Mouse (Mus musculus): ENCODE measurements at regions not wholly inside any gene's neighbourhood (a gene's known extent, or its start where the extent isn't known, plus 50 kb on each side); places are given as distances from the start of the nearest gene placed in this dataset.

GRCm38 (mm10) chr14:61834291-61834936, 227.2 kb downstream of the Kcnrg start:
- no peak for DNase-seq

DNA sequence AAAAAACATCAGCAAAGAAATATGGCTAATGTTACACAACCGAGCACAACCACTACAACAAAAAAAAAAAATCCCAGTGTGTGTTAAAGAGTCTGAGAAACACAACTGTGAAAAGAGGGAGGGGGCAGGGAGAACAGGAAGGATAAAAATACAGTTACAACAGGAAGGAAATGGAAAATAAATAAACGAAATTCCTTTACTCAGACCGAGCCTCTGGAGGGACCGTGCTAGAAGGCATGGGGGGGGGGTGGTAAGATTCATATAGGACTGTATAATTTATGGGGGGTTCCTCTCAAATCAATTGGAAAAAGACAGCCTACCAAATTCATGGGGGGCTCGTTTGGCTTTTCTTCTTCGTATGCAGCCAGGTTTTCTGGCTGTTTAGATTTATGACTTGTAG, 228.5 kb downstream of the Kcnrg start:
- no peak for DNase-seq

GRCm38 (mm10) chr14:61836231-61836630, 229.0 kb downstream of the Kcnrg start:
- no peak for DNase-seq

- no peak for DNase-seq
These were observed 229.7 kb downstream of the Kcnrg start for GRCm38 (mm10) chr14:61836965-61837364.

DNA sequence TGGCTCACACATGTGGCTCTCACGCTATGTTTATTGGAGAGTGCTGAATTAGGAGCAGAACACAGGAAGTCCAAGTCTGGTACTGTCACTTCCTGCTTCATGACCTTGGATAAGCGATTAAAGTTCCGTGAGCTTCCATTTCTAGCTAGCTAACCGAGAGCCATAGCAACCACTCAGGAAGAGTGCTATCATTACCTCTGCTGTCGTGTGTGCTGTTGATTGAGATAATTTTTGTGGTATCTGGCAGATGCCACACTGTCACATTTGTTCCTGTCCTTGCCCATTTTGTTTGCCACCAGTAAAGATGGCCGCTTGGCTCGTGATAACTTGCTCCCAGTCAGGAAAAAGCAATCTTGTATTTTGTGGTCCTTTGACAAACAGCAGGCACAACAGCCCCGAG, 230.6 kb downstream of the Kcnrg start:
- no peak for DNase-seq

- no peak for DNase-seq
These were observed 235.2 kb downstream of the Kcnrg start for GRCm38 (mm10) chr14:61842476-61842875.

- DNase-seq: no peak
These were observed 239.2 kb downstream of the Kcnrg start for GRCm38 (mm10) chr14:61846441-61846840.

GRCm38 (mm10) chr14:61850244-61850643, 243.0 kb downstream of the Kcnrg start:
- no peak for DNase-seq

DNA sequence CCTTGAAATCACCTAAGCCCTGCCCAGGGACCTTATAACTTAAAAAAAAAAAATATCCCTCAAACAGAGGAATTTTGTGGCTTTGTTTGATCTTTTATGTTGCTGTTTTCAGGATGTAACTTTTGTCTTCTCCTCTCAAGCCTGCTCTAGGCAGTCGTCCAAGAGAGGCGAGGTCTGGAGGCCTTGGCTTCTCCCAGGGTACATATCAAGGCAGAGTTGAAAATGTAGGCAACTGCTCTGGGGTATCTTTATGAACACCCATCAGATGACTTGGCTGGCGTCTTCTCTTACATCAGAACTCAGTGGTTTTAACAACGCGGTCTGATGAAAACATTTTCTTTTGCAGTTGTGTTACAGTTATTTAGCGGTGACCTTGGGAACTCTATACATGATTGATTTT, 250.4 kb downstream of the Kcnrg start:
- no peak for DNase-seq

- no peak for DNase-seq
These were observed 253.4 kb downstream of the Kcnrg start for GRCm38 (mm10) chr14:61860688-61861087.

DNA sequence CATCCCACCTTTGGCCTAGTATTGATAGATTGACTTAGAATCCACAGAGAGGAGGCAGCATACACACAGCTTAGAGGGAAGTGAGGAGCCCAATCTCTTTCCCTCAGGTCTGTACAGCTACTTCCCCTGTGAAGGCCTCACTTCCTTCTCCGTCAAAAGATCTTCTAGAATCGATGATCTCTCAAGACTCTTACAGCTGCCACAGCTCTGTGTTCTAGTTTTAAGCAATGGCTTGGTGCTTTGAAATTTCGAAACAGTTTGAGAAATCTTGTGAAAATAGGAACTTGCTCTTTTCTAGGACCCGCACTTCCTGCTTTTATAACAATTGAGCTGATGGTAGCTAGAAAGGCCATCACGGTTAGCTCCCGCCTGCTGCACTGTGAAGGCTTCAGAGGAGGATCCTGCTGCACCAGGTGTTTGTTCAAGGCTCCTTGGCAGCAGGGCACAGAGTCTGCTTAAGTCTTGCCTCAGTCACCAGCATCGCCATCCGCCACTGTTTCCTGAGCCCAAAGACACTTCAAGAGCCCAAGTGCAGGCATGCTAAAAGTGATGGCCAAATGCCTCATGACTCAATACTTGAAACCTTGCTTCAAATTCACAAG, 254.2 kb downstream of the Kcnrg start:
- DNase-seq: no peak

- DNase-seq: no peak
These were observed 255.7 kb downstream of the Kcnrg start for GRCm38 (mm10) chr14:61862931-61863330.

DNA sequence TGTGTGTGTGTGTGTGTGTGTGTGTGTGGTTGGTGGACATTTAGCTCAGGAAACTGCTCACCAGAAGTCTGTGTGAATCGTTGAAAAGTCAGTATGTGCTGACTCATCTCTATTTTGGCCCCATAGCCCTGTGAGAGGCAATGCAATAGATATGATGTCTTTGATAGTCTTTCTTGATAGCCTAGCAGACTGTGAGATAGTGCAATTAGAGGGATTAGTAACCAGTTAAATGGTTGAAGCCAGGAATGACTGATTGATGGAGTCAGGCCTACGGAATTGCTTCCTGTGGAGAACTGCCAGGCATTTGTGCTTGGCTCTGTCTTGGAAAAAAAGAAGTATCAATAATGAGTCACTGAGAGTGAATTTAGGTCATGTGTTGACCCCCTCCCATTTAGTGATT, 256.2 kb downstream of the Kcnrg start:
- peak; percentile 15 for DNase-seq

DNA sequence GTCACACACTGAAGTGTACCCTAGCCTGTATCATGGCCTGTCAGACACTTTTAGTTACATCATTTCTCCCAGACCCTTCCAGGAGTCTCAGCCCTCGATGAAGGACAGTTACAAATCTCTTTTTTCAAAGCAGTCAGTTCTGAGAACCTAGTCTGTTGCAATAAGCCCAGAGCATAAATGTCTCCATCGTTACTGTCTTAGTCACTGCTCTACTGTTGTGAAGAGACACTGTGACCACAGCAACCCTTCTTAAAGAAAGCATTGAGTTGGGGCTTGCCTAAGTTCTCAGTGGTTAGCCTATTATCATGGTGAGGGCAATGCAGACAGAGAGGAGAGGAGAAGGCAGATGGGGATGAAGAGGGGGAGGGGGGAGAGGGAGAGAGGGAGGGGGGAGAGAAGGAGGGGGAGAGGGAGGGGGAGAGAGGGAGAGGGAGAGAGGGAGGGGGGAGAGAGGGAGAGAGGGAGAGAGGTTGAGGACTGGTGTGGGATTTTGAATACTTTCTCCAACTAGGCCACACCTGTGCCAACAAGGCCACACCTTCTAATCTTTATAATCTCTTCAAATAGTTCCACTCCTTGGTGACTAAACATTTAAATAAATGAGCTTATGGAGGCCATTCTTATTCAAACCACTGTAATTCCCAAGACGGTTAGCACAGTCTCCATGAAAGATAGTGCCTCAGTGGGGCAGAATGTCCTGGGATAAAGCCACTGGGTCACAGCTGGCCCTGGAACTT, 259.4 kb downstream of the Kcnrg start:
- DNase-seq: no peak

DNA sequence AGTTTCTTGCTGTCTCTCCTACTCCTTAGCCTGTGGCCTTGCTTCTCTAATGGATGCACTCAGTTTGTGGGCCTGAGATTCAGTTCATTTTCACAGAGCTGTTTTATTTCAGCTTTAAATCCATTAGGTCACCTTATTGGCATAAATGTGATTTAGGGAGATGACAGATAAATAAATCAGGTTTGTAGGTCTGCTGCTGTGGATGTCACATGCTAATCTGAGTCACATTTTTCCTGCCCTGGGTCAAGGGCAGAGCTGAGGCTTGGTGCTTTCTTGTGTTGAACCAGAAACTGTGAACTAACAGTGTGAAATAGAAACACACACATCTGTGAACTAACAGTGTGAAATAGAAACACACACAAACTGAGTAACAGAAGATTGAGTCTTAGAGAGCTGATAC, 266.9 kb downstream of the Kcnrg start:
- no peak for DNase-seq

DNA sequence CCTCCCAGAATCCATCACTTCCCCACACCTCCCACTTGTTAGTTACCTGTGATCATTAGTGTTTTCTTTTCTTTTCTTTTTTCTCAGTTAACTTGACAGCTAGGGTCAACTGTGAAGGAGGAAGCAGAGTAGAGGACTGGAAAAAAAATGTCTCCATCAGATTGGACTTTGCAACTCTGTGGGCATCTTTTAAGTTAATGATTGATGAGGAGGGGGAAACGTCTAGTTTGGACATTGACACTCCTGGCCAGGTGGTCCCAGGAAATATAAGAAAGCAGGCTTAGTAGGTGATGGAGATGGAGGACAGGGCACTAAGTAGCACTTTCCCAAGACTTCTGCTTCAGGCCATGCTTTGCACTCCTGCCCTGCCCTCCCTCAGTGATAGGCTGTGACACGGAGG, 272.2 kb downstream of the Kcnrg start:
- peak; percentile 27 for DNase-seq

- no peak for DNase-seq
These were observed 273.4 kb downstream of the Kcnrg start for GRCm38 (mm10) chr14:61880514-61881259.

DNA sequence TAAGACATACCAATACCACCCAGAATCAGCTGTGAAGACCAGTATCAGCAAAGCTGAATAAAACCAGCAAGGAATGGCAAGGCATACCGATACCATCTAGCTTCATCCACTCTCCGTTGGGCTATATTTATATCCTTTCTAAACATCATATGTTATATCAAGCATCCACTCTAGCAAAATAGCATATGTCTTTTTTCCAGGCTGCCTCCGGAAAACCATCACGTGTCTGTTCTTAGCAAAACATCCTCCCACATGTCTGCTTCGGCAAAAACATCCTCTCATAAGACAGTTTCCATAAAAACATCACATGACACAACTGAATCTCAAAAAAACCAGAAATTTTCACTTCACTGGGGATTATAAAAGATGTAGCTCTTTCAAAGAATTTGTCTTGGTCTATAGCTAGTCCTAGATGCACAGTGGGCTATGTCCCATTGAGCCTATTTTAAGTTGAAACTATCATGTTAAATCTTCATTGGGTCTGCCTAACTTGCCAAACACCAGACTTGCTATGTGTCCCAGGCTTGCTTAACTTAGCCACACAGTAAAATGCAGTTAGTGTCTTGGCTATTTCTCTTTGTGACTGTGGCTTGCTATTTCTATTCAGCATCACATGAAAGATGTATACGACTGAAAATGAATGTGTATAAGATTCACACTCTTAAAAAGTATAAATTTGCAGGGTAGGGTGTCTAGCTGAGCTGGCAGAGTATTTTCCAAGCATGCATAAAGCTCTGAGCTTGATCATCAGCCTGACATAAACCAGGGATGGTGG, 278.2 kb downstream of the Kcnrg start:
- no peak for DNase-seq

DNA sequence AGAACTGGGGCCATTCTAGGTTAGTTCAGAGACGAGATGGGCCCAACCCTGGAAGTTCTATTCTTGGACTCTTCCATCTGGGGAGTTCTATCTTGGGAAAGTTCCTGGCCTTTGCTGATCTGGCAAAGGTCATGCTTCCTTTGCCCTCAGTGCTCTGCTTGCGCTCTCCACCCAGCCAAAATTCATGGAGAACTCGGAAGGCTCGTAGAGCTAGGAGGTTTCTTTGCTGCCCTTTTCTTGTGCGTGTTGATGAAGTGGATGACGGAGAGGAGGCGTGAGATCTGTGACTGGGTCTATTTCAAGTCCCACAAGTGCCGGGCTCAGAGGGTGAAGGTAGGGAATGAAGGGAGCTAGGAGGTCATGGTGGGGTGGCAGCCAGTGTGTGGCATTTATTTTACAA, 282.4 kb downstream of the Kcnrg start:
- DNase-seq: no peak

GRCm38 (mm10) chr14:61893786-61894185, 286.5 kb downstream of the Kcnrg start:
- DNase-seq: no peak

GRCm38 (mm10) chr14:61896879-61897278, 289.6 kb downstream of the Kcnrg start:
- no peak for DNase-seq

GRCm38 (mm10) chr14:61898664-61899063, 291.4 kb downstream of the Kcnrg start:
- no peak for DNase-seq
